Mouse (Mus musculus) heart, embryonic 16.5 days (tissue): Measurements from ENCODE around the gene Fzr1. TPM values are rescaled to one million over a fixed set of nuclear protein-coding genes. Genes with fewer than 3 reads are reported as not detected.

Experiments
- ATAC-seq: fragments of 200-750 bp; cut with Nextera tagmentation; replicated peaks from 2 replicates; pipeline ENCODE4 v1.8.0; 2017; ENCODE audit warnings: moderate number of reproducible peaks; ENCODE audit not compliant: insufficient read depth, low FRiP score; ENCODE audit errors: extremely low read depth
- H3K27ac ChIP-seq: fragments of 300-500 bp; sonication (generic); 2 replicates; pipeline ENCODE4 v1.5.1; 2014; ENCODE audit warnings: mild to moderate bottlenecking, low read length, control low read depth, moderate library complexity
- H3K27me3 ChIP-seq: fragments of 300-500 bp; sonication (generic); 2 replicates; pipeline ENCODE4 v1.6.1; 2014; ENCODE audit warnings: low read length, mixed read lengths; ENCODE audit not compliant: control insufficient read depth, insufficient read depth
- H3K36me3 ChIP-seq: fragments of 300-500 bp; sonication (generic); 2 replicates; pipeline ENCODE4 v1.6.1; 2014; ENCODE audit not compliant: control insufficient read depth, insufficient read depth
- H3K4me1 ChIP-seq: fragments of 300-500 bp; sonication (generic); 2 replicates; pipeline ENCODE4 v1.6.1; 2014; ENCODE audit warnings: low read length, mixed read lengths; ENCODE audit not compliant: control insufficient read depth, insufficient read depth
- H3K4me2 ChIP-seq: fragments of 300-500 bp; sonication (generic); 2 replicates; pipeline ENCODE4 v1.6.1; 2014; ENCODE audit warnings: low read depth, mild to moderate bottlenecking, control low read depth, low read length
- H3K4me3 ChIP-seq: fragments of 300-500 bp; sonication (generic); 2 replicates; pipeline ENCODE4 v1.5.1; 2014; ENCODE audit warnings: mild to moderate bottlenecking, control low read depth, low read length
- H3K9ac ChIP-seq: fragments of 300-500 bp; sonication (generic); 2 replicates; pipeline ENCODE4 v1.6.1; 2014; ENCODE audit warnings: low read length, control low read depth
- H3K9me3 ChIP-seq: fragments of 300-500 bp; sonication (generic); replicated peaks from 2 replicates; pipeline ENCODE4 v1.6.1; 2016; ENCODE audit warnings: low read length; ENCODE audit not compliant: control insufficient read depth
- WGBS: fragments of 180-500 bp; shearing (Covaris S2); extraction: QIAGEN DNeasy Blood & Tissue Kit; methylation state at CpG from one replicate; pipeline ENCODE4 v1.1.7; 2014; 5-methylcytosine and 5-hydroxymethylcytosine counted together
- polyA plus RNA-seq: library from polyadenylated mRNA; unstranded; fragments of >200 nt; fragmentation: Nextera tagmentation; extraction: Ambion mirVana; gene quantifications from 2 replicates; pipeline ENCODE4 v1.2.1, GENCODE M21; 2015

Gene Fzr1
- polyA plus RNA-seq, 1 experiment from 2014 or later, result 74.6 TPM

- H3K4me2 ChIP-seq, result no peak overlapping the region
- no peak overlapping the region for H3K4me3 ChIP-seq
- H3K27me3 ChIP-seq, result no peaks in the 10 kb centered on the region
- 55% methylated on average over 23 of the region's 23 CpGs for WGBS
- H3K4me1 ChIP-seq, result peaks cover 20% of the 10 kb centered on the region
- peaks cover 25% of the 10 kb centered on the region for H3K36me3 ChIP-seq
- ATAC-seq, result peak; percentile 68
- no peak overlapping the region for H3K27ac ChIP-seq
- no peaks in the 10 kb centered on the region for H3K9me3 ChIP-seq
- peak overlapping the region; percentile 1; the same call in 1 of the 2 replicates for H3K9ac ChIP-seq
These were observed 11.7 kb upstream of the Fzr1 start for GRCm38 (mm10) chr10:81389801-81390677.

GRCm38 (mm10) chr10:81389373-81389772 is 11.1 kb upstream of the Fzr1 start:
- Histone ChIP-seq H3K4me1 (peaks cover 21% of the 10 kb centered on the region), H3K27me3 (no peaks in the 10 kb centered on the region), H3K9ac (no peak overlapping the region), H3K9me3 (no peaks in the 10 kb centered on the region), H3K27ac (no peak overlapping the region), H3K4me3 (no peak overlapping the region), H3K36me3 (peaks cover 25% of the 10 kb centered on the region), H3K4me2 (no peak overlapping the region)
- 40% methylated on average over 3 of the region's 3 CpGs for WGBS
- ATAC-seq, result no peak

- Histone ChIP-seq H3K36me3 (peaks cover 25% of the 10 kb centered on the region), H3K27ac (no peak within 1 kb of the TSS), H3K9me3 (no peaks in the 10 kb centered on the region), H3K27me3 (no peaks in the 10 kb centered on the region), H3K9ac (no peak within 1 kb of the TSS), H3K4me1 (peaks cover 18% of the 10 kb centered on the region), H3K4me2 (no peak within 1 kb of the TSS), H3K4me3 (no peak within 1 kb of the TSS)
- no peak for ATAC-seq
- WGBS, result 79% methylated on average over 5 of the region's 5 CpGs
These were observed 10.3 kb upstream of the Fzr1 start, which contains the start of gene Gm48552 for GRCm38 (mm10) chr10:81388505-81389055. TSS of gene Gm48552 (plus strand) at chr10:81389005.

- Histone ChIP-seq H3K27me3 (no peaks in the 10 kb centered on the region), H3K4me2 (no peak overlapping the region), H3K27ac (no peak overlapping the region), H3K36me3 (peaks cover 25% of the 10 kb centered on the region), H3K9ac (no peak overlapping the region), H3K4me3 (no peak overlapping the region), H3K4me1 (peaks cover 13% of the 10 kb centered on the region), H3K9me3 (no peaks in the 10 kb centered on the region)
- ATAC-seq, result no peak
- 91% methylated on average over 20 of the region's 20 CpGs for WGBS
These were observed 9.4 kb upstream of the Fzr1 start for GRCm38 (mm10) chr10:81387716-81388115.

- no peak overlapping the region for H3K4me2 ChIP-seq
- H3K4me3 ChIP-seq, result no peak overlapping the region
- WGBS, result 75% methylated on average over 22 of the region's 22 CpGs
- no peak for ATAC-seq
- no peaks in the 10 kb centered on the region for H3K27me3 ChIP-seq
- H3K36me3 ChIP-seq, result peaks cover 25% of the 10 kb centered on the region
- peaks cover 21% of the 10 kb centered on the region for H3K4me1 ChIP-seq
- no peak overlapping the region for H3K27ac ChIP-seq
- H3K9ac ChIP-seq, result no peak overlapping the region
- H3K9me3 ChIP-seq, result no peaks in the 10 kb centered on the region
These were observed 7.4 kb upstream of the Fzr1 start for GRCm38 (mm10) chr10:81385603-81386306.

GRCm38 (mm10) chr10:81384605-81384982 is 6.3 kb upstream of the Fzr1 start:
- peak; percentile 11; the same call in 1 of the 2 replicates for ATAC-seq
- Histone ChIP-seq H3K36me3 (peaks cover 25% of the 10 kb centered on the region), H3K4me2 (peak overlapping the region; percentile 69), H3K27me3 (no peaks in the 10 kb centered on the region), H3K9me3 (no peaks in the 10 kb centered on the region), H3K4me3 (peak overlapping the region; percentile 82), H3K4me1 (peaks cover 19% of the 10 kb centered on the region), H3K9ac (peak overlapping the region; percentile 82), H3K27ac (peak overlapping the region; percentile 83)
- under 1% methylated on average over 19 of the region's 19 CpGs for WGBS

- ATAC-seq, result peak; percentile 92
- Histone ChIP-seq H3K9me3 (no peaks in the 10 kb centered on the region), H3K4me3 (peak within 1 kb of the TSS; percentile 82), H3K27ac (peak within 1 kb of the TSS; percentile 83), H3K36me3 (peaks cover 25% of the 10 kb centered on the region), H3K9ac (peak within 1 kb of the TSS; percentile 82), H3K27me3 (no peaks in the 10 kb centered on the region), H3K4me2 (peak within 1 kb of the TSS; percentile 69), H3K4me1 (peaks cover 18% of the 10 kb centered on the region)
- WGBS, result 4% methylated on average over 51 of the region's 54 CpGs
These were observed 5.7 kb upstream of the Fzr1 start, which contains the start of the genes Dohh and Gm48551 for GRCm38 (mm10) chr10:81383802-81384604. TSS of gene Dohh (plus strand) at chr10:81384428. TSS of gene Gm48551 (plus strand) at chr10:81384466.

- 27% methylated on average over 5 of the region's 5 CpGs for WGBS
- Histone ChIP-seq H3K4me3 (no peak overlapping the region), H3K27me3 (no peaks in the 10 kb centered on the region), H3K4me2 (no peak overlapping the region), H3K36me3 (peaks cover 12% of the 10 kb centered on the region), H3K9ac (peak overlapping the region; percentile 19; the same call in 1 of the 2 replicates), H3K9me3 (no peaks in the 10 kb centered on the region), H3K4me1 (peaks cover 23% of the 10 kb centered on the region), H3K27ac (peak overlapping the region; percentile 72)
- ATAC-seq, result no peak
These were observed 3.7 kb upstream of the Fzr1 start for GRCm38 (mm10) chr10:81382039-81382438.
